Mouse (Mus musculus) hindbrain, embryonic 16.5 days (tissue): ENCODE data around the gene Med24. TPM values are rescaled to one million over a fixed set of nuclear protein-coding genes. Genes with fewer than 3 reads are reported as not detected.

Source experiments
- ATAC-seq: fragments of 200-750 bp; cut with Nextera tagmentation; 2 replicates; pipeline ENCODE4 v1.8.0; 2017; ENCODE audit warnings: moderate TSS enrichment, moderate library complexity
- H3K27ac ChIP-seq: fragments of 300-500 bp; sonication (generic); 2 replicates; pipeline ENCODE4 v1.5.1; 2014; ENCODE audit warnings: low read depth, mild to moderate bottlenecking, control low read depth, low read length, moderate library complexity
- H3K27me3 ChIP-seq: fragments of 300-500 bp; sonication (generic); replicated peaks from 2 replicates; pipeline ENCODE4 v1.6.1; 2014; ENCODE audit warnings: low read length; ENCODE audit not compliant: control insufficient read depth, insufficient read depth
- H3K36me3 ChIP-seq: fragments of 300-500 bp; sonication (generic); 2 replicates; pipeline ENCODE4 v1.6.1; 2014; ENCODE audit warnings: mild to moderate bottlenecking, low read length, moderate library complexity, mixed read lengths; ENCODE audit not compliant: control insufficient read depth, insufficient read depth
- H3K4me1 ChIP-seq: fragments of 300-500 bp; sonication (generic); 2 replicates; pipeline ENCODE4 v1.6.1; 2014; ENCODE audit warnings: low read depth, low read length; ENCODE audit not compliant: control insufficient read depth, insufficient read depth
- H3K4me2 ChIP-seq: fragments of 300-500 bp; sonication (generic); 2 replicates; pipeline ENCODE4 v1.6.1; 2014; ENCODE audit warnings: mild to moderate bottlenecking, low read length, control low read depth, moderate library complexity
- H3K4me3 ChIP-seq: fragments of 300-500 bp; sonication (generic); 2 replicates; pipeline ENCODE4 v1.5.1; 2014; ENCODE audit warnings: mild to moderate bottlenecking, low read length, control low read depth, moderate library complexity
- H3K9ac ChIP-seq: fragments of 300-500 bp; sonication (generic); 2 replicates; pipeline ENCODE4 v1.6.1; 2014; ENCODE audit warnings: low read depth, mild to moderate bottlenecking, control low read depth, low read length, moderate library complexity
- H3K9me3 ChIP-seq: fragments of 300-500 bp; sonication (generic); 2 replicates; pipeline ENCODE4 v1.6.1; 2014; ENCODE audit warnings: mild to moderate bottlenecking, low read length, moderate library complexity; ENCODE audit not compliant: control insufficient read depth
- WGBS: fragments of 180-500 bp; shearing (Covaris S2); extraction: QIAGEN DNeasy Blood & Tissue Kit; methylation state at CpG from one replicate; pipeline ENCODE4 v1.1.7; 2014; 5-methylcytosine and 5-hydroxymethylcytosine counted together
- polyA plus RNA-seq: library from polyadenylated mRNA; unstranded; fragments of >200 nt; fragmentation: Nextera tagmentation; extraction: Ambion mirVana; gene quantifications from 2 replicates; pipeline ENCODE4 v1.2.1, GENCODE M21; 2015

The Med24 gene
- polyA plus RNA-seq, 1 experiment from 2014 or later, result 62.5 TPM

GRCm38 (mm10) chr11:98771844-98772525 is 42.8 kb upstream of the Med24 start:
- WGBS, result 92% methylated on average over 11 of the region's 11 CpGs
- Histone ChIP-seq H3K36me3 (peaks cover 29% of the 10 kb centered on the region), H3K9me3 (no peaks in the 10 kb centered on the region), H3K4me3 (no peak overlapping the region), H3K4me2 (no peak overlapping the region), H3K9ac (no peak overlapping the region), H3K4me1 (peaks cover 53% of the 10 kb centered on the region), H3K27ac (no peak overlapping the region), H3K27me3 (no peaks in the 10 kb centered on the region)
- ATAC-seq, result no peak

GRCm38 (mm10) chr11:98771131-98771530 is 41.9 kb upstream of the Med24 start:
- 94% methylated on average over 18 of the region's 18 CpGs for WGBS
- H3K27me3 ChIP-seq, result no peaks in the 10 kb centered on the region
- no peak for ATAC-seq
- H3K36me3 ChIP-seq, result peaks cover 29% of the 10 kb centered on the region
- H3K4me3 ChIP-seq, result no peak overlapping the region
- no peak overlapping the region for H3K27ac ChIP-seq
- H3K9me3 ChIP-seq, result no peaks in the 10 kb centered on the region
- H3K9ac ChIP-seq, result no peak overlapping the region
- H3K4me1 ChIP-seq, result peaks cover 53% of the 10 kb centered on the region
- H3K4me2 ChIP-seq, result no peak overlapping the region

GRCm38 (mm10) chr11:98770096-98770975 is 41.1 kb upstream of the Med24 start:
- no peaks in the 10 kb centered on the region for H3K27me3 ChIP-seq
- no peak for ATAC-seq
- peaks cover 33% of the 10 kb centered on the region for H3K36me3 ChIP-seq
- H3K27ac ChIP-seq, result no peak overlapping the region
- H3K4me2 ChIP-seq, result no peak overlapping the region
- H3K9ac ChIP-seq, result no peak overlapping the region
- no peak overlapping the region for H3K4me3 ChIP-seq
- peaks cover 53% of the 10 kb centered on the region for H3K4me1 ChIP-seq
- H3K9me3 ChIP-seq, result no peaks in the 10 kb centered on the region
- WGBS, result 89% methylated on average over 26 of the region's 26 CpGs

- Histone ChIP-seq H3K9ac (no peak overlapping the region), H3K27ac (no peak overlapping the region; the same call in 1 of the 2 replicates), H3K9me3 (no peaks in the 10 kb centered on the region), H3K4me1 (peaks cover 49% of the 10 kb centered on the region), H3K4me3 (no peak overlapping the region), H3K4me2 (no peak overlapping the region), H3K27me3 (no peaks in the 10 kb centered on the region), H3K36me3 (peaks cover 40% of the 10 kb centered on the region)
- WGBS, result 85% methylated on average over 25 of the region's 25 CpGs
- ATAC-seq, result no peak
Measured at GRCm38 (mm10) chr11:98769007-98769954, 40.0 kb upstream of the Med24 start.

GRCm38 (mm10) chr11:98768127-98769006 is 39.1 kb upstream of the Med24 start:
- peaks cover 42% of the 10 kb centered on the region for H3K4me1 ChIP-seq

GRCm38 (mm10) chr11:98767713-98768112 is 38.5 kb upstream of the Med24 start:
- ATAC-seq, result no peak

More at GRCm38 (mm10) chr11:98768127-98769006, 39.1 kb upstream of the Med24 start:
- Histone ChIP-seq H3K9ac (peak overlapping the region; percentile 45), H3K36me3 (peaks cover 48% of the 10 kb centered on the region), H3K4me3 (peak overlapping the region; percentile 12; the same call in 1 of the 2 replicates), H3K4me2 (peak overlapping the region; percentile 40), H3K9me3 (no peaks in the 10 kb centered on the region), H3K27me3 (no peaks in the 10 kb centered on the region), H3K27ac (peak overlapping the region; percentile 84)
- ATAC-seq, result no peak
- 19% methylated on average over 33 of the region's 39 CpGs for WGBS

GRCm38 (mm10) chr11:98767276-98767675 is 38.0 kb upstream of the Med24 start:
- no peak overlapping the region for H3K9ac ChIP-seq
- ATAC-seq, result no peak
- H3K9me3 ChIP-seq, result no peaks in the 10 kb centered on the region
- H3K4me1 ChIP-seq, result peaks cover 37% of the 10 kb centered on the region
- no peak overlapping the region for H3K4me2 ChIP-seq
- peaks cover 55% of the 10 kb centered on the region for H3K36me3 ChIP-seq
- 19% methylated on average over 9 of the region's 9 CpGs for WGBS
- no peak overlapping the region for H3K4me3 ChIP-seq
- H3K27ac ChIP-seq, result no peak overlapping the region; the same call in 1 of the 2 replicates
- H3K27me3 ChIP-seq, result no peaks in the 10 kb centered on the region

More at GRCm38 (mm10) chr11:98767713-98768112, 38.5 kb upstream of the Med24 start:
- Histone ChIP-seq H3K27me3 (no peaks in the 10 kb centered on the region), H3K9me3 (no peaks in the 10 kb centered on the region), H3K4me3 (no peak overlapping the region), H3K9ac (peak overlapping the region; percentile 45; the same call in 1 of the 2 replicates), H3K4me1 (peaks cover 37% of the 10 kb centered on the region), H3K27ac (peak overlapping the region; percentile 84), H3K36me3 (peaks cover 54% of the 10 kb centered on the region), H3K4me2 (peak overlapping the region; percentile 40)
- WGBS, result 9% methylated on average over 4 of the region's 4 CpGs

- Histone ChIP-seq H3K27me3 (no peaks in the 10 kb centered on the region), H3K4me3 (no peak overlapping the region), H3K9me3 (no peaks in the 10 kb centered on the region), H3K4me1 (peaks cover 37% of the 10 kb centered on the region), H3K36me3 (peaks cover 59% of the 10 kb centered on the region), H3K9ac (no peak overlapping the region), H3K4me2 (no peak overlapping the region), H3K27ac (peak overlapping the region; percentile 17; the same call in 1 of the 2 replicates)
- WGBS, result 40% methylated on average over 5 of the region's 5 CpGs
- no peak for ATAC-seq
Measured at GRCm38 (mm10) chr11:98766816-98767215, 37.6 kb upstream of the Med24 start.
